Mouse (Mus musculus): ENCODE measurements around the gene Frat1. TPM values are rescaled to one million over a fixed set of nuclear protein-coding genes. Genes with fewer than 3 reads are reported as not detected.
"Not testable (repeated sequence)": the region's sequence is repeated elsewhere in the genome, so short reads cannot be mapped to it uniquely, and the experiment has no call there.

Gene Frat1
- polyA plus RNA-seq, 1 experiment from 2014 or later: 10.1 TPM

DNA sequence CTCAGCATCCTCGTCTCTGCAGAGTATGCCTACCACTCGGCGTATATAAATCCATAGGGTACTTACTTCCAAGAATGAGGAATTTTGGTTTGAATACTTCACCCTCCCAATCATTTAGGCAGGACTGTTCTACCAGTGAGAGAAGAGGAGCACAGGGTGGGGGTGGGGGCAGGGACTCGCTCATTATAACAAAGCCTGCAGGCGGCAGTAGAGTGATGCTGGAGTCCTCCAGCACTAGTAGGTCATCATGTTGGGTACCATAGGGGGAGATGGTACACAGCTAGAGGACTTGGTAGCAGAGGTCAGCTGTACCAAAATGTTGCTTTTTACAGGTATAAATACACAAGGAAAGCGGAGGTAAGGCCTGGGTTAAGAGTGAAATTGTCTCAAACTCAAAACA lies 14.6 kb downstream of the Frat1 start:
- H3K36me3 ChIP-seq (ENCODE audit: control insufficient read depth, insufficient read depth, low read length): no peaks in the 10 kb centered on the region
- H3K9me3 ChIP-seq (ENCODE audit: control insufficient read depth, low read length): no peaks in the 10 kb centered on the region
- no peak overlapping the region for H3K4me2 ChIP-seq
- WGBS: 82% methylated on average over 6 of the region's 6 CpGs
- ATAC-seq (ENCODE audit: low FRiP score): no peak
- no peaks in the 10 kb centered on the region; the same call in 1 of the 2 replicates for H3K27me3 ChIP-seq (ENCODE audit: control insufficient read depth, insufficient read depth, low read length)
- no peak overlapping the region for H3K9ac ChIP-seq (ENCODE audit: low read length)
- no peak overlapping the region for H3K4me3 ChIP-seq (ENCODE audit: low read depth, low read length)
- H3K4me1 ChIP-seq (ENCODE audit: control insufficient read depth, insufficient read depth, low read length): peaks cover 12% of the 10 kb centered on the region
- DNase-seq (ENCODE audit: low spot score, missing footprints): no peak
- H3K27ac ChIP-seq (ENCODE audit: low read depth, low read length): no peak overlapping the region

DNA sequence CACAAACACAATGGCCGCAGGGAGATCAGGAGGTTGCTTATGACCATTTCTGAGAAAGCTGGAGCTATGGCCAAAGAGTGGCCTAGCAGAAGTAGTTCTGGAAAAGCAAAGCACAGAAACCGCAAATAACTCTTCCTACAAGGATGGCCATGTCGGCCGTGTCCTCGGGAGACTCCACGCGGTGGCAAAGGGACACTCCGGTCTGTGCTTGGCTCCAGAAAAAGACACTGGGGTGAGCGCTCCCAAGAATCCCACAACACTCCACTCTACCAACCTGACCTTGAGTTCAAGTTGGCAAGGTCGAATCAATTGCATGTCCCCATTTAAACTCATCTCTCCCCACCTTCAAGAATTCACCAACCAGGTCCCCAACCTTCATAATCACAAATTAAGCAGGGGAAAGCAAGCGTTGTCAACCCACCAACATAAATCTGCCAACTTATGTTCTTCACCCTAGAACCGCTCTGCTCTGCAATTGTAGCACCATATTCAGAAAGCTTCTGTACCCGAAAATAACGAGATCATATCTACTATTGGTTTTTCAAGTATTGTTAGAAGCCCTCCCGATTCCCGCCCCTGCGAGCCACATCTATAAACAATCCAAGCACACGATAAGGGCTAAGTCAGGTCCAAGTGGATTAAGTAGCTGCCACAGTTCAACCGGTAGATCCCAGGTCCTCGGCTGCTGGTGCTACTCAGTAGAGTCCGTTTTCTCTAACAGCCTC lies 16.8 kb downstream of the Frat1 start:
- Histone ChIP-seq H3K27ac (ENCODE audit: low read depth, low read length) (peak overlapping the region; percentile 87; the same call in 1 of the 2 replicates), H3K4me3 (ENCODE audit: low read depth, low read length) (peak overlapping the region; percentile 80), H3K9ac (ENCODE audit: low read length) (peak overlapping the region; percentile 77), H3K27me3 (ENCODE audit: control insufficient read depth, insufficient read depth, low read length) (no peaks in the 10 kb centered on the region; the same call in 1 of the 2 replicates), H3K4me1 (ENCODE audit: control insufficient read depth, insufficient read depth, low read length) (peaks cover 26% of the 10 kb centered on the region), H3K36me3 (ENCODE audit: control insufficient read depth, insufficient read depth, low read length) (no peaks in the 10 kb centered on the region), H3K4me2 (peak overlapping the region; percentile 98), H3K9me3 (ENCODE audit: control insufficient read depth, low read length) (no peaks in the 10 kb centered on the region)
- ATAC-seq (ENCODE audit: low FRiP score): no peak
- DNase-seq (ENCODE audit: low spot score, missing footprints): peak; percentile 90
- WGBS: 16% methylated on average over 21 of the region's 21 CpGs

DNA sequence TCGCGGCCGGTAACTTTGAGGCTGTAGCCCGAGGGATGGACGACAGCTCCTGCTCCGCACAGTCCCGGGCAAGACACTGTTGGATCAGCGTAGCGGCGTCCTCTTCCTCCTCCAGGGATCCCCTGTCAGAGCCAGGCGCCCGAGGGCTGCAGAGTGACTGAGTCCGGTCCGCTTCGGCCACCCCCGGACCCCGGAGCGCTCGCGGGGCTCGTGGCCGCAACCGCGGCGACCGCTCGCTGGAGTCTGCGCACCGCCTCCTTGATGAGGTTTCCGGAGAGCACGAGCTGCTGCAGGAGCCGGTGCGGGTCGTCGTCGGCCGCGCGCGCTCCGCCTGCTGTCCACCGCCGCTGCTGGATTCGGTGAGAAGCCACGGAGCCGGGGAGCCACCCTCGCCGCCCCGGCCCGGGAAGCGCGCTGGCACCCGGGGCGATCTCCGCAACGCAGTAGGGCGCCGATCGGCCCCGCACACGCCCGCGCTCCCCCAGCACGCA lies 17.4 kb downstream of the Frat1 start:
- Histone ChIP-seq H3K36me3 (ENCODE audit: control insufficient read depth, insufficient read depth, low read length) (no peaks in the 10 kb centered on the region), H3K4me1 (ENCODE audit: control insufficient read depth, insufficient read depth, low read length) (peaks cover 26% of the 10 kb centered on the region), H3K27me3 (ENCODE audit: control insufficient read depth, insufficient read depth, low read length) (no peaks in the 10 kb centered on the region; the same call in 1 of the 2 replicates), H3K9ac (ENCODE audit: low read length) (peak overlapping the region; percentile 77), H3K27ac (ENCODE audit: low read depth, low read length) (peak overlapping the region; percentile 87), H3K9me3 (ENCODE audit: control insufficient read depth, low read length) (no peaks in the 10 kb centered on the region), H3K4me3 (ENCODE audit: low read depth, low read length) (peak overlapping the region; percentile 80), H3K4me2 (peak overlapping the region; percentile 98)
- under 1% methylated on average over 59 of the region's 64 CpGs for WGBS
- ATAC-seq (ENCODE audit: low FRiP score) (peak; percentile 8; the same call in 1 of the 2 replicates), DNase-seq (ENCODE audit: low spot score, missing footprints) (peak; percentile 96)

DNA sequence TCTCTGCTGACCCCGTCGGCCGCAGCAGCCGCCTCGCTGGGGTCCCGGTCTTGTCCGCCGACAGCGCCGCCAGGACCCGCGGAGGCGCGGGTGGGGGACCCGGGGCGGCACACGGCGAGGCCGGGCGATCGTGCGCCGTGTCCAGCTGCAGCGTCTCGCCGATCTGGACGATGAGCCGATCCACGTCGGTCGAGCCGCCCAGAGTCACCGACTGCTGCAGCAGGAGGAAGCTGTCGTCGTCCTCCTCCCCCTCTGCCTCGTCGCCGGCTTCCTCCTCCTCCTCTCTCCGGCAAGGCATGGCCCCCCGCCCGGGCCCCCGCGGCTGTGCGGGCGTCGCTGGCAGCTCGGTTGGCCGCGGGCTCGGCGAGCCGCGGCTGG lies 17.8 kb downstream of the Frat1 start:
- not testable (repeated sequence) for H3K27me3 ChIP-seq (ENCODE audit: control insufficient read depth, insufficient read depth, low read length)
- peak; percentile 91 for DNase-seq (ENCODE audit: low spot score, missing footprints)

DNA sequence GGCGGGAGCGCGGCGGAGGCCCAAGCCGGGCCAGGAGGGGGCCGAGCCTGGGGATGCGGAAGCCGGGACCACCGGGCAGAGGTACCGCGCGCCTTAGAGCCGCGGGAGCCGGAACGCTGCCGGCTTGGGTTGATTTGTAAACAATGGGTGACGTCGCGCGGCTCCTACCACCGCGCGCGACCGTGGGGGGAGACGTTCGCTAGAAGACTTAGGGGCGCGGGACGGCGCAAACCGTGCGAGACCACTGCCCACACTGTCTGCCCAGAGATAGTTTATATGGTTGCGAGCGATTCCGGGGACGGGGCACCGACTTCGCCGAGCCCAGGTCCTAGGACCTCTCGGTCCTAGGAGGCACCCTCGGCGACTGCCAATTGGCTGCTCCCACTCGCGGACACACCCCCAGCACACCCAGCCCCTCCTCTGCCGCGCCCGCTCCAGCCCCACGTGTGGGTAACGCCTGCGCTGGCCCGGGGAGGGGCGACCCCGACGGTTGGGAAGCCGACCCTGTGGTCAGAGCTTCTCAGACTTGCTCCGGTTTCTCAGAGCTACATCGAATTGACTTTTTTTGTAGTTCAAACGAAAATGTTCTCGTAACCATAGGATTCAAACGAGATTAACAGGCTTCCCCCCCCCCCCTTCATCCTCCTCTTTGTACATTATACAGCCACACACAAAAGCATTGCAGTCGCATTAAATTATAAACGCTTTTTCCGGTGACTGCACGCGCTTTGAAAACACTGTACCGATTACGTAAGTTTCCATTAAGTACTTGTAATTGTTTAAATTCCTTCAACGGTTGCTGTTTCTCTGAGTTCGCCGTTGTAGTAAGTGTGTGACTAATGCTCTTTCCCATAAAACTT lies 18.5 kb downstream of the Frat1 start, which contains the start of gene Frat2:
Frat2 (minus strand) TSS at position 141 of the 860 bp plus-strand sequence.
- Histone ChIP-seq H3K9me3 (ENCODE audit: control insufficient read depth, low read length) (no peaks in the 10 kb centered on the region), H3K4me1 (ENCODE audit: control insufficient read depth, insufficient read depth, low read length) (peaks cover 26% of the 10 kb centered on the region), H3K4me2 (peak within 1 kb of the TSS; percentile 98), H3K4me3 (ENCODE audit: low read depth, low read length) (peak within 1 kb of the TSS; percentile 80), H3K27me3 (ENCODE audit: control insufficient read depth, insufficient read depth, low read length) (no peaks in the 10 kb centered on the region; the same call in 1 of the 2 replicates), H3K27ac (ENCODE audit: low read depth, low read length) (peak within 1 kb of the TSS; percentile 87), H3K9ac (ENCODE audit: low read length) (peak within 1 kb of the TSS; percentile 77), H3K36me3 (ENCODE audit: control insufficient read depth, insufficient read depth, low read length) (no peaks in the 10 kb centered on the region)
- ATAC-seq (ENCODE audit: low FRiP score) (peak; percentile 95), DNase-seq (ENCODE audit: low spot score, missing footprints) (peak; percentile 99)
- 2% methylated on average over 72 of the region's 72 CpGs for WGBS

More for the DNA sequence above, 17.8 kb downstream of the Frat1 start:
- ATAC-seq (ENCODE audit: low FRiP score): peak; percentile 58
- H3K4me2 ChIP-seq: peak overlapping the region; percentile 98
- under 1% methylated on average over 53 of the region's 53 CpGs for WGBS
- peaks cover 26% of the 10 kb centered on the region for H3K4me1 ChIP-seq (ENCODE audit: control insufficient read depth, insufficient read depth, low read length)
- not testable (repeated sequence) for H3K9me3 ChIP-seq (ENCODE audit: control insufficient read depth, low read length); H3K36me3 ChIP-seq (ENCODE audit: control insufficient read depth, insufficient read depth, low read length)
- peak overlapping the region; percentile 87 for H3K27ac ChIP-seq (ENCODE audit: low read depth, low read length)
- H3K9ac ChIP-seq (ENCODE audit: low read length): peak overlapping the region; percentile 77
- peak overlapping the region; percentile 80 for H3K4me3 ChIP-seq (ENCODE audit: low read depth, low read length)

DNA sequence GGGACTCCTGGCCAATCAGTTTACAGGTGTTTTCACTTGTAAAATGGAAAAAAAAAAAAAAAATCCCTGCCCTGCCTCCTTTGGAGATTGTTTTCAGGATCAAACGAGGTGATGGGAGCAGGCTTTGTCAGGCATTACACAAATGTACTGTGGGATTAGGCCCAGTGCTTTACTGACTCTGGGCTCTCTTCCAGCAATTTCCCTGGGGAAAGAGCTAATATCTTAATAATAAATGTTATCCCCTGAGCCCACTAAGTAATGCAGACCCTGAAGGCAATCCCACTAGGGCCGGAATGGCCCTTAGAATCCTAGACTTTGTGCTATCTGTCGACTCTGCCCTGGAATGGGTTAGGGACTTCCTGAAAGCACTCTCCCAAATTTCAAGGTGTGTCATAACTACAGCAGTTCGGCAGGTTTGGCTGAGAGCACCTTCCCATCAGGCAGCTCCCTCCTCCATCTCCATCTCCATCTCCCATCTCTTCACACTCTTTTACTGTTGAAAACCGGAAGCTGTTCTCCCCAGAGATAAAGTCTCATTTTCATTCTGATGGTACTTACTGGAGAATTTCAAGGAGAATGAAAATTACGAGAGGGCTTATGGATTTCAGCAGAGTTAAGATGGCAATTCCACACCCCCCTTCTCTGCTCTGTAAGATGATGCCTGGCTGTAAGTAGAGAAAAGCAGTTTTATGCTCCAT lies 20.4 kb downstream of the Frat1 start:
- ATAC-seq (ENCODE audit: low FRiP score): no peak
- Histone ChIP-seq H3K27me3 (ENCODE audit: control insufficient read depth, insufficient read depth, low read length) (no peaks in the 10 kb centered on the region; the same call in 1 of the 2 replicates), H3K4me3 (ENCODE audit: low read depth, low read length) (no peak overlapping the region), H3K9ac (ENCODE audit: low read length) (no peak overlapping the region; the same call in 1 of the 2 replicates), H3K36me3 (ENCODE audit: control insufficient read depth, insufficient read depth, low read length) (no peaks in the 10 kb centered on the region), H3K27ac (ENCODE audit: low read depth, low read length) (no peak overlapping the region; the same call in 1 of the 2 replicates), H3K4me1 (ENCODE audit: control insufficient read depth, insufficient read depth, low read length) (peaks cover 26% of the 10 kb centered on the region), H3K4me2 (peak overlapping the region; percentile 32; the same call in 1 of the 2 replicates), H3K9me3 (ENCODE audit: control insufficient read depth, low read length) (no peaks in the 10 kb centered on the region)
- peak; percentile 89 for DNase-seq (ENCODE audit: low spot score, missing footprints)
- 9% methylated on average over 6 of the region's 6 CpGs for WGBS

DNA sequence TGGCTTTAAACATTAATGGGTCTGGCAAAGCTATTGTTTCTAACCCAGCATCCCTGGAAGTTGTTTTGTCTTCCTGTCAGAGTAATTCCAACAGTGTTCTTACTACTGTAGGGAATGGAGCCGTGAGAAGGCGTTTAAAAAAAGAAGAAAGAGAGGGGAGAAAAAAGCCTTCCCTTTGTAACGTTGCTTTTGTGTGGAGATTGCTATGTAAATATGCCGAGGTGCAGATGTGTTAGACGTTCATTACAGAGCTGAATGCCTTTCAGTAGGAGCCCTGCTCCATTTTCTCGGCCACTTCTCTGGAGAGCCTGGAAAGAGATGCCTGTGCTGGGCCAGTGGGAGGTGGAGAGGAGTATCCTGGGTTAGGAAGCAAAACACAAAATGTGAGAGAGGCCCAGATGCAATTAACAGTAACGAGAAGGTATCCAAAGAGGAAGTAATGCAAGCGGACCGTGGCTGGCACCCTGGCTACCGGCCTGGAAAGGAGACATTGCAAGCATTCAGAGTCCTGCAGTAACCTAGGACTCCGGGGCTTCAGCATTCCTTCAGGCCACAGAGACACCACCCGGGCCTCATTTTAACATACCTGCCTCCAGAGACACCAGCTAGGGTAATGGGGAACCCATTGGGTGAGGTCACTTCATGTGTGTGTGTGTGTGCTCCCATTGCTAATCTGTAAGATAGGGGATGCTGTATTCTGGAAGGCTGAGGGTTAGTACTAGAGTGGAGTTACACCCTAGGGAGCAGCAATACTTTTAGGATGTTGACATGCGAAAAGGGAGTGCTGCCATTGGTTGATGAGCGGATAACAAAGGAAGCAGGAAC lies 21.2 kb downstream of the Frat1 start:
- no peaks in the 10 kb centered on the region for H3K36me3 ChIP-seq (ENCODE audit: control insufficient read depth, insufficient read depth, low read length)
- H3K4me1 ChIP-seq (ENCODE audit: control insufficient read depth, insufficient read depth, low read length): peaks cover 24% of the 10 kb centered on the region
- H3K9ac ChIP-seq (ENCODE audit: low read length): peak overlapping the region; percentile 49; the same call in 1 of the 2 replicates
- no peaks in the 10 kb centered on the region; the same call in 1 of the 2 replicates for H3K27me3 ChIP-seq (ENCODE audit: control insufficient read depth, insufficient read depth, low read length)
- H3K4me3 ChIP-seq (ENCODE audit: low read depth, low read length): no peak overlapping the region
- WGBS: 18% methylated on average over 14 of the region's 14 CpGs
- H3K9me3 ChIP-seq (ENCODE audit: control insufficient read depth, low read length): no peaks in the 10 kb centered on the region
- ATAC-seq (ENCODE audit: low FRiP score) (no peak), DNase-seq (ENCODE audit: low spot score, missing footprints) (peak; percentile 91)
- H3K4me2 ChIP-seq: peak overlapping the region; percentile 32
- H3K27ac ChIP-seq (ENCODE audit: low read depth, low read length): peak overlapping the region; percentile 71

DNA sequence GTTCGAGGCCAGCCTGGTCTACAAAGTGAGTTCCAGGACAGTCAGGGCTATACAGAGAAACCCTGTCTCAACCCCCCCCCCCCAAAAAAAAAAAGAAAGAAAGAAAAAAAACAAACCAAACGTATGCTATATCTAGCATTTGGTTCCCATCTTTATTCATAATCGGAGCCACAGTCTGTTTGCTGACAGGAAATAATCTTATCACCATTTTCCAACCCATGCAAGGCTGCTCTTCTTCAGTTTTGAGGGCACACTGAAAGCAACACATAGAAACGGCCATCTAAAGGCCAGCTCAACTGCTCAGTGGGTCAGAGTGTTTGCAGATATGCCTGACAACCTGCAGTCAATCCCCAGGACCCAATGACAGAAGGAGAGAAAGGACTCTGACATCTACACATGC lies 22.7 kb downstream of the Frat1 start:
- ATAC-seq (ENCODE audit: low FRiP score) (no peak), DNase-seq (ENCODE audit: low spot score, missing footprints) (no peak)
- H3K27me3 ChIP-seq (ENCODE audit: control insufficient read depth, insufficient read depth, low read length): no peaks in the 10 kb centered on the region
- WGBS: 87% methylated on average over 4 of the region's 4 CpGs
- H3K4me3 ChIP-seq (ENCODE audit: low read depth, low read length): no peak overlapping the region
- no peaks in the 10 kb centered on the region for H3K36me3 ChIP-seq (ENCODE audit: control insufficient read depth, insufficient read depth, low read length)
- no peak overlapping the region for H3K4me2 ChIP-seq
- H3K4me1 ChIP-seq (ENCODE audit: control insufficient read depth, insufficient read depth, low read length): peaks cover 14% of the 10 kb centered on the region
- no peak overlapping the region for H3K27ac ChIP-seq (ENCODE audit: low read depth, low read length)
- no peaks in the 10 kb centered on the region for H3K9me3 ChIP-seq (ENCODE audit: control insufficient read depth, low read length)
- H3K9ac ChIP-seq (ENCODE audit: low read length): no peak overlapping the region

All from midbrain, embryonic 11.5 days (tissue).